Mouse (Mus musculus) heart, embryonic 11.5 days (tissue): ENCODE data around the gene Vmn1r1. TPM values are rescaled to one million over a fixed set of nuclear protein-coding genes. Genes with fewer than 3 reads are reported as not detected.
"Not testable (repeated sequence)": the region's sequence is repeated elsewhere in the genome, so short reads cannot be mapped to it uniquely, and the experiment has no call there.

Source experiments
- ATAC-seq: fragments of 200-750 bp; cut with Nextera tagmentation; replicated peaks from 2 replicates; pipeline ENCODE4 v1.8.0; 2017; ENCODE audit warnings: moderate library complexity; ENCODE audit not compliant: insufficient number of reproducible peaks, low FRiP score, low TSS enrichment
- H3K27ac ChIP-seq: fragments of 300-500 bp; sonication (generic); 2 replicates; pipeline ENCODE4 v1.5.1; 2014; ENCODE audit warnings: mild to moderate bottlenecking, low read depth, low read length
- H3K27me3 ChIP-seq: fragments of 300-500 bp; sonication (generic); 2 replicates; pipeline ENCODE4 v1.6.1; 2014; ENCODE audit warnings: mild to moderate bottlenecking, low read length, mixed read lengths; ENCODE audit not compliant: control insufficient read depth, insufficient read depth
- H3K36me3 ChIP-seq: fragments of 300-500 bp; sonication (generic); 2 replicates; pipeline ENCODE4 v1.6.1; 2014; ENCODE audit warnings: mild to moderate bottlenecking, low read length, moderate library complexity, mixed read lengths; ENCODE audit not compliant: control insufficient read depth, insufficient read depth
- H3K4me1 ChIP-seq: fragments of 300-500 bp; sonication (generic); 2 replicates; pipeline ENCODE4 v1.6.1; 2014; ENCODE audit warnings: low read length; ENCODE audit not compliant: control insufficient read depth, insufficient read depth
- H3K4me2 ChIP-seq: fragments of 300-500 bp; sonication (generic); 2 replicates; pipeline ENCODE4 v1.6.1; 2014; ENCODE audit warnings: mild to moderate bottlenecking, moderate library complexity
- H3K4me3 ChIP-seq: fragments of 300-500 bp; sonication (generic); 2 replicates; pipeline ENCODE4 v1.5.1; 2014; ENCODE audit warnings: low read depth, low read length
- H3K9ac ChIP-seq: fragments of 300-500 bp; sonication (generic); 2 replicates; pipeline ENCODE4 v1.6.1; 2014; ENCODE audit warnings: mild to moderate bottlenecking, low read depth, low read length, moderate library complexity
- H3K9me3 ChIP-seq: fragments of 300-500 bp; sonication (generic); replicated peaks from 2 replicates; pipeline ENCODE4 v1.6.1; 2016; ENCODE audit warnings: low read length; ENCODE audit not compliant: control insufficient read depth
- WGBS: fragments of 180-500 bp; shearing (Covaris S2); extraction: QIAGEN DNeasy Blood & Tissue Kit; methylation state at CpG from one replicate; pipeline ENCODE4 v1.1.7; 2014; ENCODE audit not compliant: insufficient replicate concordance; 5-methylcytosine and 5-hydroxymethylcytosine counted together
- polyA plus RNA-seq: library from polyadenylated mRNA; unstranded; fragments of >200 nt; fragmentation: Nextera tagmentation; extraction: Ambion mirVana; gene quantifications from 2 replicates; pipeline ENCODE4 v1.2.1, GENCODE M21; 2014

Vmn1r1 gene
- polyA plus RNA-seq, result not detected in 2 replicates

GRCm38 (mm10) chr1:182164386-182164785, at the start of gene Vmn1r1:
Vmn1r1 (minus strand) TSS chr1:182164486.
- H3K9me3 ChIP-seq, result no peaks in the 10 kb centered on the region
- no peaks in the 10 kb centered on the region for H3K27me3 ChIP-seq
- no peak within 1 kb of the TSS for H3K27ac ChIP-seq
- no peak within 1 kb of the TSS for H3K4me3 ChIP-seq
- no peaks in the 10 kb centered on the region for H3K4me1 ChIP-seq
- H3K9ac ChIP-seq, result no peak within 1 kb of the TSS
- ATAC-seq, result no peak
- no peaks in the 10 kb centered on the region for H3K36me3 ChIP-seq
- 78% methylated on average over 7 of the region's 7 CpGs for WGBS
- H3K4me2 ChIP-seq, result no peak within 1 kb of the TSS

GRCm38 (mm10) chr1:182210322-182210721, 46.0 kb upstream of the Vmn1r1 start:
- no peaks in the 10 kb centered on the region for H3K36me3 ChIP-seq
- no peak for ATAC-seq
- WGBS, result 70% methylated on average over 2 of the region's 2 CpGs
- no peak overlapping the region for H3K27ac ChIP-seq
- H3K27me3 ChIP-seq, result no peaks in the 10 kb centered on the region
- no peak overlapping the region for H3K4me2 ChIP-seq
- no peaks in the 10 kb centered on the region for H3K4me1 ChIP-seq
- no peak overlapping the region for H3K4me3 ChIP-seq
- no peaks in the 10 kb centered on the region; the same call in 1 of the 2 replicates for H3K9me3 ChIP-seq
- H3K9ac ChIP-seq, result no peak overlapping the region

GRCm38 (mm10) chr1:182192581-182192980, 28.3 kb upstream of the Vmn1r1 start:
- H3K27me3 ChIP-seq, result no peaks in the 10 kb centered on the region
- 73% methylated on average over 1 of the region's 1 CpGs for WGBS
- ATAC-seq, result no peak
- no peak overlapping the region for H3K27ac ChIP-seq
- no peaks in the 10 kb centered on the region for H3K36me3 ChIP-seq
- H3K4me2 ChIP-seq, result no peak overlapping the region
- H3K9ac ChIP-seq, result no peak overlapping the region
- H3K4me1 ChIP-seq, result peaks cover 7% of the 10 kb centered on the region; the same call in 1 of the 2 replicates
- H3K4me3 ChIP-seq, result no peak overlapping the region
- no peaks in the 10 kb centered on the region for H3K9me3 ChIP-seq

GRCm38 (mm10) chr1:182191816-182192545, 27.7 kb upstream of the Vmn1r1 start:
- Histone ChIP-seq H3K27me3 (no peaks in the 10 kb centered on the region), H3K4me1 (peaks cover 7% of the 10 kb centered on the region; the same call in 1 of the 2 replicates), H3K36me3 (no peaks in the 10 kb centered on the region), H3K9ac (no peak overlapping the region), H3K9me3 (no peaks in the 10 kb centered on the region), H3K4me2 (no peak overlapping the region), H3K4me3 (no peak overlapping the region), H3K27ac (no peak overlapping the region)
- 45% methylated on average over 10 of the region's 10 CpGs for WGBS
- ATAC-seq, result no peak

GRCm38 (mm10) chr1:182191181-182191580, 26.9 kb upstream of the Vmn1r1 start:
- no peak for ATAC-seq
- Histone ChIP-seq H3K27me3 (no peaks in the 10 kb centered on the region), H3K9me3 (no peaks in the 10 kb centered on the region), H3K4me1 (peaks cover 7% of the 10 kb centered on the region; the same call in 1 of the 2 replicates), H3K9ac (no peak overlapping the region), H3K4me3 (no peak overlapping the region), H3K4me2 (no peak overlapping the region), H3K36me3 (no peaks in the 10 kb centered on the region), H3K27ac (no peak overlapping the region)
- 66% methylated on average over 4 of the region's 5 CpGs for WGBS

- no peak overlapping the region for H3K27ac ChIP-seq
- 68% methylated on average over 3 of the region's 3 CpGs for WGBS
- no peaks in the 10 kb centered on the region for H3K36me3 ChIP-seq
- H3K4me3 ChIP-seq, result no peak overlapping the region
- H3K4me1 ChIP-seq, result peaks cover 7% of the 10 kb centered on the region; the same call in 1 of the 2 replicates
- no peak overlapping the region for H3K9ac ChIP-seq
- ATAC-seq, result no peak
- no peaks in the 10 kb centered on the region for H3K27me3 ChIP-seq
- no peaks in the 10 kb centered on the region for H3K9me3 ChIP-seq
- no peak overlapping the region for H3K4me2 ChIP-seq
Observed at GRCm38 (mm10) chr1:182189669-182190440, 25.6 kb upstream of the Vmn1r1 start.

GRCm38 (mm10) chr1:182182449-182182848, 18.2 kb upstream of the Vmn1r1 start:
- H3K9ac ChIP-seq, H3K4me1 ChIP-seq, H3K4me2 ChIP-seq, H3K36me3 ChIP-seq, H3K4me3 ChIP-seq, H3K27me3 ChIP-seq, ATAC-seq, H3K27ac ChIP-seq, H3K9me3 ChIP-seq: not testable (repeated sequence)
- WGBS, result 78% methylated on average over 4 of the region's 4 CpGs

GRCm38 (mm10) chr1:182181456-182182305, 17.4 kb upstream of the Vmn1r1 start:
- Histone ChIP-seq H3K4me2 (no peak overlapping the region), H3K27ac (no peak overlapping the region), H3K27me3 (no peaks in the 10 kb centered on the region), H3K36me3 (no peaks in the 10 kb centered on the region), H3K4me1 (no peaks in the 10 kb centered on the region), H3K9me3 (no peaks in the 10 kb centered on the region), H3K9ac (no peak overlapping the region), H3K4me3 (no peak overlapping the region)
- 62% methylated on average over 5 of the region's 5 CpGs for WGBS
- no peak for ATAC-seq
